Mouse (Mus musculus) spleen, adult 2 months (tissue): ENCODE results near the gene Scn2a. TPM values are rescaled to one million over a fixed set of nuclear protein-coding genes. Genes with fewer than 3 reads are reported as not detected.

ENCODE experiments used
- DNase-seq, 2 experiments: peaks; one replicate each; pipeline versions ENCODE4 v3.0.0 to v3.0.0-alpha.2; 2012 to 2021; ENCODE audit warnings: low spot score in 2 of 2, low read depth in 1 of 2
- H3K27ac ChIP-seq: fragments of 200-500 bp; 2 replicates; pipeline ENCODE4 v1.5.1; 2012; ENCODE audit warnings: low read length, inconsistent platforms; ENCODE audit not compliant: insufficient read depth
- H3K27me3 ChIP-seq: fragments of 200-500 bp; 2 replicates; pipeline ENCODE4 v1.6.1; 2012; ENCODE audit warnings: mild to moderate bottlenecking, moderate library complexity, low read length, inconsistent platforms; ENCODE audit not compliant: control insufficient read depth, insufficient read depth
- H3K36me3 ChIP-seq: fragments of 200-500 bp; 2 replicates; pipeline ENCODE4 v1.6.1; 2012; ENCODE audit warnings: mild to moderate bottlenecking, low read length, inconsistent platforms; ENCODE audit not compliant: control insufficient read depth, insufficient read depth
- H3K4me1 ChIP-seq: fragments of 200-500 bp; 2 replicates; pipeline ENCODE4 v1.6.1; 2011; ENCODE audit warnings: inconsistent platforms; ENCODE audit not compliant: control insufficient read depth, insufficient read depth, insufficient read length
- H3K4me3 ChIP-seq: fragments of 200-500 bp; 2 replicates; pipeline ENCODE4 v1.5.1; 2011; ENCODE audit warnings: mild to moderate bottlenecking, inconsistent platforms; ENCODE audit not compliant: insufficient read depth, insufficient read length; ENCODE audit errors: extremely low read depth
- CTCF ChIP-seq: fragments of 200-500 bp; IDR thresholded peaks from 2 replicates; pipeline ENCODE4 v1.5.1; 2011; ENCODE audit warnings: mild to moderate bottlenecking, inconsistent platforms; ENCODE audit not compliant: insufficient read depth, insufficient read length, insufficient replicate concordance; ENCODE audit errors: extremely low read depth
- POLR2A ChIP-seq: fragments of 200-500 bp; IDR thresholded peaks from 2 replicates; pipeline ENCODE4 v1.6.1; 2011; ENCODE audit warnings: low read depth, low read length, inconsistent platforms
- WGBS: fragments of 180-500 bp; shearing (Covaris S2); methylation state at CpG from one replicate; pipeline ENCODE4 v1.1.7; 2018; 5-methylcytosine and 5-hydroxymethylcytosine counted together
- polyA plus RNA-seq: library from polyadenylated mRNA; depleted of rRNA; stranded (reverse); fragments of >200 nt; gene quantifications from 2 replicates; pipeline ENCODE4 v1.2.3, GENCODE M21; 2012; rRNA removed

Gene Scn2a
- polyA plus RNA-seq, result 0.04 TPM in 1 of 2 replicates, not detected in the other

GRCm38 (mm10) chr2:65620556-65621166 is at the start of gene Scn2a:
Scn2a (plus strand) TSS chr2:65620771.
- no peak for DNase-seq
- WGBS, result 53% methylated on average over 9 of the region's 9 CpGs
- Histone ChIP-seq H3K27ac (no peak within 1 kb of the TSS), H3K36me3 (no peaks in the 10 kb centered on the region), H3K4me3 (no peak within 1 kb of the TSS), H3K27me3 (no peaks in the 10 kb centered on the region), H3K4me1 (no peaks in the 10 kb centered on the region)
- TF ChIP-seq CTCF, result no peak
- TF ChIP-seq POLR2A, result no peak

- WGBS, result 81% methylated on average over 5 of the region's 5 CpGs
- DNase-seq, result no peak
- H3K36me3 ChIP-seq, result no peaks in the 10 kb centered on the region
- TF ChIP-seq POLR2A (no peak), CTCF (no peak)
- no peak overlapping the region for H3K4me3 ChIP-seq
- no peaks in the 10 kb centered on the region for H3K27me3 ChIP-seq
- H3K27ac ChIP-seq, result no peak overlapping the region
- no peaks in the 10 kb centered on the region for H3K4me1 ChIP-seq
These were observed 32.9 kb upstream of the Scn2a start for GRCm38 (mm10) chr2:65587679-65588078.

- no peak for TF ChIP-seq CTCF
- no peak for TF ChIP-seq POLR2A
- H3K27me3 ChIP-seq, result no peaks in the 10 kb centered on the region
- no peaks in the 10 kb centered on the region for H3K4me1 ChIP-seq
- no peaks in the 10 kb centered on the region for H3K36me3 ChIP-seq
- H3K27ac ChIP-seq, result no peak overlapping the region
- DNase-seq, result no peak
- no peak overlapping the region for H3K4me3 ChIP-seq
These were observed 12.8 kb upstream of the Scn2a start for GRCm38 (mm10) chr2:65607813-65608212.

GRCm38 (mm10) chr2:65611887-65612286 is 8.7 kb upstream of the Scn2a start:
- Histone ChIP-seq H3K36me3 (no peaks in the 10 kb centered on the region), H3K27me3 (no peaks in the 10 kb centered on the region), H3K4me1 (no peaks in the 10 kb centered on the region), H3K4me3 (no peak overlapping the region), H3K27ac (no peak overlapping the region)
- WGBS, result 87% methylated on average over 4 of the region's 4 CpGs
- no peak for DNase-seq
- TF ChIP-seq CTCF (no peak), POLR2A (no peak)

GRCm38 (mm10) chr2:65619781-65620180 is 790 bp upstream of the Scn2a start:
- Histone ChIP-seq H3K36me3 (no peaks in the 10 kb centered on the region), H3K27ac (no peak overlapping the region), H3K4me3 (no peak overlapping the region), H3K27me3 (no peaks in the 10 kb centered on the region), H3K4me1 (no peaks in the 10 kb centered on the region)
- no peak for TF ChIP-seq CTCF
- no peak for TF ChIP-seq POLR2A
- WGBS, result 22% methylated on average over 5 of the region's 5 CpGs
- no peak for DNase-seq

- 76% methylated on average over 5 of the region's 5 CpGs for WGBS
- Histone ChIP-seq H3K27me3 (no peaks in the 10 kb centered on the region), H3K27ac (no peak overlapping the region), H3K36me3 (no peaks in the 10 kb centered on the region), H3K4me3 (no peak overlapping the region), H3K4me1 (no peaks in the 10 kb centered on the region)
- DNase-seq, result no peak
- TF ChIP-seq POLR2A (no peak), CTCF (no peak)
These were observed 683 bp downstream of the Scn2a start for GRCm38 (mm10) chr2:65621254-65621653.

GRCm38 (mm10) chr2:65621838-65622237 is 1.3 kb downstream of the Scn2a start:
- Histone ChIP-seq H3K27me3 (no peaks in the 10 kb centered on the region), H3K27ac (no peak overlapping the region), H3K4me1 (no peaks in the 10 kb centered on the region), H3K36me3 (no peaks in the 10 kb centered on the region), H3K4me3 (no peak overlapping the region)
- WGBS, result 79% methylated on average over 5 of the region's 5 CpGs
- DNase-seq, result no peak
- TF ChIP-seq CTCF, result no peak
- TF ChIP-seq POLR2A, result no peak
